Mouse (Mus musculus) limb, embryonic 12.5 days (tissue): ENCODE measurements at regions not wholly inside any gene's neighbourhood (a gene's known extent, or its start where the extent isn't known, plus 50 kb on each side); places are given as distances from the start of the nearest gene placed in this dataset.

Experiments used
- ATAC-seq: fragments of 200-750 bp; cut with Nextera tagmentation; 2 replicates; pipeline ENCODE4 v1.8.0; 2017; ENCODE audit warnings: low read depth, moderate TSS enrichment; ENCODE audit not compliant: insufficient number of reproducible peaks, insufficient read depth, low FRiP score, low TSS enrichment
- H3K27ac ChIP-seq: fragments of 300-500 bp; sonication (generic); 2 replicates; pipeline ENCODE4 v1.5.1; 2016; ENCODE audit warnings: mild to moderate bottlenecking, moderate library complexity
- H3K27me3 ChIP-seq: fragments of 300-500 bp; sonication (generic); 2 replicates; pipeline ENCODE4 v1.6.1; 2016; ENCODE audit warnings: mild to moderate bottlenecking, moderate library complexity
- H3K36me3 ChIP-seq: fragments of 300-500 bp; sonication (generic); 2 replicates; pipeline ENCODE4 v1.6.1; 2016; ENCODE audit warnings: mild to moderate bottlenecking, moderate library complexity
- H3K4me1 ChIP-seq: fragments of 300-500 bp; sonication (generic); replicated peaks from 2 replicates; pipeline ENCODE4 v1.6.1; 2016
- H3K4me2 ChIP-seq: fragments of 300-500 bp; sonication (generic); 2 replicates; pipeline ENCODE4 v1.6.1; 2016; ENCODE audit warnings: mild to moderate bottlenecking, moderate library complexity
- H3K4me3 ChIP-seq: fragments of 300-500 bp; sonication (generic); replicated peaks from 2 replicates; pipeline ENCODE4 v1.5.1; 2016; ENCODE audit warnings: mild to moderate bottlenecking
- H3K9ac ChIP-seq: fragments of 300-500 bp; sonication (generic); replicated peaks from 2 replicates; pipeline ENCODE4 v1.6.1; 2016; ENCODE audit warnings: mild to moderate bottlenecking, moderate library complexity
- H3K9me3 ChIP-seq: fragments of 300-500 bp; sonication (generic); 2 replicates; pipeline ENCODE4 v1.6.1; 2016; ENCODE audit warnings: mild to moderate bottlenecking, moderate library complexity
- WGBS: fragments of 180-500 bp; shearing (Covaris S2); methylation state at CpG from one replicate; pipeline ENCODE4 v1.1.7; 2016; 5-methylcytosine and 5-hydroxymethylcytosine counted together

GRCm38 (mm10) chr10:46273846-46274245, 696.2 kb downstream of the Hace1 start:
- Histone ChIP-seq H3K9ac (no peak overlapping the region), H3K4me3 (no peak overlapping the region), H3K27ac (no peak overlapping the region), H3K27me3 (no peaks in the 10 kb centered on the region), H3K4me1 (no peaks in the 10 kb centered on the region), H3K4me2 (no peak overlapping the region), H3K9me3 (no peaks in the 10 kb centered on the region), H3K36me3 (no peaks in the 10 kb centered on the region)
- WGBS, result 71% methylated on average over 1 of the region's 1 CpGs
- ATAC-seq, result no peak

GRCm38 (mm10) chr10:46294290-46294689, 716.7 kb downstream of the Hace1 start:
- 81% methylated on average over 5 of the region's 5 CpGs for WGBS
- no peaks in the 10 kb centered on the region for H3K27me3 ChIP-seq
- no peaks in the 10 kb centered on the region for H3K4me1 ChIP-seq
- H3K4me2 ChIP-seq, result no peak overlapping the region
- no peak overlapping the region for H3K9ac ChIP-seq
- no peak for ATAC-seq
- H3K27ac ChIP-seq, result no peak overlapping the region
- H3K9me3 ChIP-seq, result no peaks in the 10 kb centered on the region
- H3K4me3 ChIP-seq, result no peak overlapping the region
- H3K36me3 ChIP-seq, result no peaks in the 10 kb centered on the region

DNA sequence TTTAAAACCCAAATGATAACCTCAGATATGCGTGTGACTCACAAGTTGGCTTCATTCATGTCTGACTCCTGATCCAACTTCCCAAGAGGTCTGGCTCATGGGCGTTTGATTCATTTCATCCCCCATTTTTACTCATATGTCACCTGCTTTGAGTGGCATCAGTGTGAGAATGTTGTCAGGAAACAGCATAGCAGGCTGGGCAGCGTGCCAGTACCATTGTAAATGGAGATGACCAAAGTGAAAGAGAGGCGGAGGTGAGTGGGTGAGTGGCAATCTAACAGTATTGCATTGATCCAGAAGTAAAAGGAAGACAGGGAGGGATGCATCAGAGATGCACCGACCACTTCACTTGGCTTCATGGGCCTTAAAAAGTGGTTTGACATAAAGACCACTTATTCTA, 720.7 kb downstream of the Hace1 start:
- no peaks in the 10 kb centered on the region for H3K36me3 ChIP-seq
- 85% methylated on average over 5 of the region's 5 CpGs for WGBS
- no peak overlapping the region for H3K9ac ChIP-seq
- H3K4me2 ChIP-seq, result no peak overlapping the region
- no peaks in the 10 kb centered on the region for H3K27me3 ChIP-seq
- no peak overlapping the region for H3K27ac ChIP-seq
- no peaks in the 10 kb centered on the region for H3K9me3 ChIP-seq
- H3K4me1 ChIP-seq, result no peaks in the 10 kb centered on the region
- H3K4me3 ChIP-seq, result no peak overlapping the region
- ATAC-seq, result no peak

- Histone ChIP-seq H3K27me3 (no peaks in the 10 kb centered on the region), H3K27ac (no peak overlapping the region), H3K4me3 (no peak overlapping the region), H3K36me3 (no peaks in the 10 kb centered on the region), H3K4me1 (no peaks in the 10 kb centered on the region), H3K4me2 (no peak overlapping the region), H3K9ac (no peak overlapping the region), H3K9me3 (no peaks in the 10 kb centered on the region)
- ATAC-seq, result no peak
- WGBS, result 63% methylated on average over 3 of the region's 3 CpGs
Observed at GRCm38 (mm10) chr10:46299521-46299920, 721.9 kb downstream of the Hace1 start.

- Histone ChIP-seq H3K4me2 (no peak overlapping the region), H3K4me3 (no peak overlapping the region), H3K27ac (no peak overlapping the region), H3K4me1 (no peaks in the 10 kb centered on the region), H3K9ac (no peak overlapping the region), H3K27me3 (no peaks in the 10 kb centered on the region), H3K36me3 (no peaks in the 10 kb centered on the region), H3K9me3 (no peaks in the 10 kb centered on the region)
- ATAC-seq, result no peak
- 82% methylated on average over 5 of the region's 5 CpGs for WGBS
Observed at GRCm38 (mm10) chr10:46320328-46321038, 742.9 kb downstream of the Hace1 start.

DNA sequence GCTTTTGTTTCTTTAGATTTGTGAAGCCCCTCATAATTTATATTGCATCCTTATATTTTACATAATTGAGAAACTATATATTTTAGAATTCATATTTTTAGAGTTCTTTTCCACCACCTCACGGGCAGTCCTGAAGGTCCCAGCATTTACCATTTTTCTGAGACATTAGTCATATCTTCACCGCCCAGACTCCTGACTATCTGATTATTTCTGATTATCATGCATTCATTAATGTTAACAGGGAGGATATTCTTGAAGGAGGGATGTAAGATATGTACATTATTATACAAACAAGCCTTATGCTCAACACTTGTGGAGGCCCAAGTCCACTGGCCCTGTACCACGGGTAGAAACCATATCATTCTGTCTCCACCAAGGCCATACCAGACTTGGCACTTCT, 743.4 kb downstream of the Hace1 start:
- Histone ChIP-seq H3K27me3 (no peaks in the 10 kb centered on the region), H3K4me1 (no peaks in the 10 kb centered on the region), H3K9me3 (no peaks in the 10 kb centered on the region), H3K27ac (no peak overlapping the region), H3K9ac (no peak overlapping the region), H3K4me2 (no peak overlapping the region), H3K36me3 (no peaks in the 10 kb centered on the region), H3K4me3 (no peak overlapping the region)
- 92% methylated on average over 3 of the region's 3 CpGs for WGBS
- ATAC-seq, result no peak

- no peak overlapping the region for H3K4me3 ChIP-seq
- 81% methylated on average over 1 of the region's 1 CpGs for WGBS
- H3K4me1 ChIP-seq, result no peaks in the 10 kb centered on the region
- no peaks in the 10 kb centered on the region for H3K9me3 ChIP-seq
- no peak overlapping the region for H3K4me2 ChIP-seq
- no peaks in the 10 kb centered on the region for H3K27me3 ChIP-seq
- no peak overlapping the region for H3K27ac ChIP-seq
- ATAC-seq, result no peak
- no peak overlapping the region for H3K9ac ChIP-seq
- no peaks in the 10 kb centered on the region for H3K36me3 ChIP-seq
Observed at GRCm38 (mm10) chr10:46329052-46329451, 751.4 kb downstream of the Hace1 start.

- no peak overlapping the region for H3K4me3 ChIP-seq
- no peak overlapping the region for H3K27ac ChIP-seq
- no peak overlapping the region for H3K4me2 ChIP-seq
- no peaks in the 10 kb centered on the region for H3K27me3 ChIP-seq
- H3K9ac ChIP-seq, result no peak overlapping the region
- H3K36me3 ChIP-seq, result no peaks in the 10 kb centered on the region
- H3K9me3 ChIP-seq, result no peaks in the 10 kb centered on the region
- H3K4me1 ChIP-seq, result no peaks in the 10 kb centered on the region
- ATAC-seq, result no peak
Observed at GRCm38 (mm10) chr10:46331599-46332283, 754.1 kb downstream of the Hace1 start.

DNA sequence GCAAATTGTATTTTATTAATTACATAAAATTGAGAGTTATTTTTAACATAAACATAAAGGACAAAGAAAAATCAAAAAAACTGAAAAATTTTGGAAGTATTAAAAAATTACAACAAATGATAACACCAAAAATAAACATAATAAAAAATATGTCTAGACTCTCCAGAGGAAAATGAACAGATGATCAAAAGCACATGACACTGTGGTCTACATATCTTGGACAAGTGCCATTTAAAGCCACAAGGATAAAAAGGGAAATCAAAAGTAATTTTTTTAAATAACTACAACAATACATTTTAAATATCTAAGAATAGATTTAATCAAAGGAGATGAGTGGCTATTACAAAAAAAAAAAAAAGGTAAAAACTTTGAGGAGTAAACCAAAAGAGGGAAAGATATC, 755.6 kb downstream of the Hace1 start:
- no peak for ATAC-seq

DNA sequence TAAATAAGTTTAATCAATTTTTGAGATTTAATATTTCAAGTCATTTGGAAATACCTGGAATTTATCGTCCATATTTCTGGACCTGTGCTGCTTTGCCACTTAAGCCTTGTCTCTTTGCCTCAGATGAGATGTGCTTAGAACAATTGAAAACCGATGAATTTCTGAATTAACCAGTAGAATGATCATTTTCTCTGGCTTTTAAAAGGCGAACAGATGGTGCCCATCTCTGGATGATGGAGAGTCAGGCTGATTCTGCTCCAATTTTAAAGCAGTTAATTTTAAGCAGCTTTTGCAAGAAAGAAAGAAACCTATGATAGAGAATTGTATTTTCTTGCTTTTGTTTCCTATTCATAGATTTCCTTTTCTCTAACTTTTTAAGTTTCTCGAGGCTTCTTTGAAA, 767.7 kb downstream of the Hace1 start:
- 82% methylated on average over 4 of the region's 4 CpGs for WGBS

More for the DNA sequence above, 755.6 kb downstream of the Hace1 start:
- H3K36me3 ChIP-seq, result no peaks in the 10 kb centered on the region
- no peaks in the 10 kb centered on the region for H3K9me3 ChIP-seq
- H3K9ac ChIP-seq, result no peak overlapping the region
- no peak overlapping the region for H3K4me2 ChIP-seq
- H3K4me1 ChIP-seq, result no peaks in the 10 kb centered on the region
- no peak overlapping the region for H3K27ac ChIP-seq
- H3K4me3 ChIP-seq, result no peak overlapping the region
- no peaks in the 10 kb centered on the region for H3K27me3 ChIP-seq

GRCm38 (mm10) chr10:46349613-46350012, 772.0 kb downstream of the Hace1 start:
- no peak for ATAC-seq
- WGBS, result 63% methylated on average over 4 of the region's 4 CpGs
- Histone ChIP-seq H3K27ac (no peak overlapping the region), H3K4me2 (no peak overlapping the region), H3K36me3 (no peaks in the 10 kb centered on the region), H3K9me3 (no peaks in the 10 kb centered on the region), H3K4me3 (no peak overlapping the region), H3K27me3 (no peaks in the 10 kb centered on the region), H3K9ac (no peak overlapping the region), H3K4me1 (no peaks in the 10 kb centered on the region)

More for the DNA sequence above, 767.7 kb downstream of the Hace1 start:
- no peaks in the 10 kb centered on the region for H3K27me3 ChIP-seq
- no peaks in the 10 kb centered on the region for H3K4me1 ChIP-seq
- no peaks in the 10 kb centered on the region for H3K36me3 ChIP-seq
- no peak overlapping the region for H3K4me2 ChIP-seq
- no peak overlapping the region for H3K4me3 ChIP-seq
- no peaks in the 10 kb centered on the region for H3K9me3 ChIP-seq
- H3K27ac ChIP-seq, result no peak overlapping the region
- ATAC-seq, result no peak
- no peak overlapping the region for H3K9ac ChIP-seq

DNA sequence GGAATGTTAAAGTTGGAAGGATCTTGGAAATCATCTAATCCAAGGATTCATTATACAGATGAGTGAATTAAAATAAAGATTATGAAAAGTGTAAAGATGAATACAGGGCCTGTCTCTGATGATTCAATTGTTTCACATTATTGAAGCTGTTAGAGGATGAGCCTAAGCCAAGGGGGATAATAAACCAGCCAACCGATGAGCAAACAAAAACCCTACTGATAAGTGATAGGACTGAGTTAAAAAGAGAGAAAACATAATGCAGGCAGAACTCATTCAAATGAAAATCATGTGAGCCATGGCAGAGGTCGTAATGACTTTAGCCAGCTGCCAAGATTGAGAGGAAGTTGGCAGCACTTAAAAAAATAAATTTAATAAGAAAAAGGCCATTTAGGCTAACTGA, 772.6 kb downstream of the Hace1 start:
- Histone ChIP-seq H3K9me3 (no peaks in the 10 kb centered on the region), H3K4me3 (no peak overlapping the region), H3K9ac (no peak overlapping the region), H3K36me3 (no peaks in the 10 kb centered on the region), H3K4me2 (no peak overlapping the region), H3K4me1 (no peaks in the 10 kb centered on the region), H3K27me3 (no peaks in the 10 kb centered on the region), H3K27ac (no peak overlapping the region)
- 51% methylated on average over 2 of the region's 2 CpGs for WGBS
- ATAC-seq, result no peak
